Mouse (Mus musculus) telencephalon, adult 2 months (tissue): ENCODE data around the gene Epp13.
"Not testable (repeated sequence)": the region's sequence is repeated elsewhere in the genome, so short reads cannot be mapped to it uniquely, and the experiment has no call there.

Experiments used
- DNase-seq: peaks from one replicate; pipeline ENCODE4 v3.0.0-alpha.2; 2011; ENCODE audit warnings: low read depth, low spot score

Epp13 gene

GRCm38 (mm10) chr7:6252410-6252809 is at the start of gene Epp13:
Gene Epp13 (plus strand): TSS chr7:6252710.
- no peak for DNase-seq

DNA sequence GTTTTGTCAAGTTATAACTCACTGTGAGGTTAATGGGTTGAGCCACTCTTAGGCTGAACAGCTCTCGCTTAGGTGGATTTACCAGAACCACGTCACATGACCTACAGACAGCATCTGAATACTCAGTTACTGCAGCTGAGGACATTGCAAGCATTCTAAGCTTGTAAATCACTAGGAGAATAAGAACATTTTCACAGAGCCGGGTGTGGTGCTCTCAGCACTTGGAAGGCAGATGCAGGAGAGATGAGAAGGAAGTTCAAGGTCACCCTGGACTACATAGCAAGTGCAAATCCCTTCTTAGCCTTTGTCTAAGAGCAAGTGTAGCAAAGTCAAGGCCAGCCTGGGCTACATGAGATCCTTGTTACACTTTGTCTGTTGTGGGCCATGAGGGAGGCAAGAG is 48.3 kb upstream of the Epp13 start:
- DNase-seq, result no peak

DNA sequence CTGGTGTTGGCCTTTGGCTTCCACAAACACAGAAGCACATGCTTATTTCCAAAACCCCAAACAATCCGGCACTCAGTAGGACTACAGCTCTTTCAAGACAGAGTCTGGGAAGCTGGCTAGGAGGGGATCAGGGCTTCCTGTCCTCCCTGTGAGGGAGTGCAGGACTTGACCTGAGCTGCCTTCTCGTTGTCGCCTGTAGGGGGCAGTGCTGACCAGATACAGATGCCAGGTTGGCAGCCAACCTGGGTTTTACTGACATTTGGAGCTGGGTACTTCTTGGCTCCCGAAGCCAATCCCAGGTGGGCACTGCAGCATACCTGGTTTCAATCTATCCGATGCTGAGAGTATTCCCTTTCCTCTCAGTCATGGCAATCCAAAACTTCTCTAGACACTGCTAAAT is 39.4 kb upstream of the Epp13 start:
- DNase-seq, result no peak

- not testable (repeated sequence) for DNase-seq
Observed at GRCm38 (mm10) chr7:6214691-6215090, 37.8 kb upstream of the Epp13 start.

DNA sequence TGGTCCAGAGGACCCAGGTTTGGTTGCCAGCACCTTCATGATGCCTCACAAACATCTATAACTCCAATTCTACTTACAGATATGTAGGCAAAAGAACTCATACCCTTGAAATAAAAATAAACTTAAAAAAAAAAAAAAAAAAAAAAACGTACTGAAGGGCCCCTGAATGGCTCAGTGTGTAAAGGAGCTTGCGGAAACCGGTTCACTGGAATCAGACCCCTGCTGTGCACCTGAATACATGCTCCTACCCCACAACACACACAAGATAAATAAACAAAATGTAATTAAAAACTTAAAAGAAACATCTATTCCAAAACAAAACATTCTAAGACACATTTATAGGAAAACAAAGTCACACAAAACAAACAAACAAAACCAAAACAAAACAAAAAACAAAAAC is 32.4 kb upstream of the Epp13 start:
- DNase-seq, result no peak

GRCm38 (mm10) chr7:6221978-6222377 is 30.5 kb upstream of the Epp13 start, which contains the start of gene Zscan5b:
Gene Zscan5b (plus strand): TSS chr7:6222278.
- DNase-seq, result no peak

DNA sequence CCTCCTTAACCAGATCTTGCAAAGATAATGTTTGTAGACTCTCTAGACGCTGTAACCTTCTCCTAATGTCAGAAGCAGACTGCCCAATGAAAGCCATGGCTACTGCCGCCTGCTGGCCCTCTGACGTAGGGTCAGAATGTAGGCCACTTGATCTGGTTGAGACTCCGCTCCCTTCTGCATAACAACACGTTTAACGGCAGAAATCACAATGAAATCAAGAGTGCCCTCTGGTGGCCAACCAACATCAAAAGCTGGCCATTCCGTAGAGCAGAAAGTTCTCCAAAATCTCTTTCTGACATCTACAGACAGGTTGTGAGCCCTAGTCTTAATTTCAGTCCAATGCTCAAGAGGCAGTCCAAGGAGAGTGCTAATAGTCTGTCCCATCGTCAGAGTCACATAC is 24.0 kb upstream of the Epp13 start:
- DNase-seq, result peak; percentile 5

- DNase-seq, result no peak
Observed at GRCm38 (mm10) chr7:6239787-6240186, 12.7 kb upstream of the Epp13 start.

DNA sequence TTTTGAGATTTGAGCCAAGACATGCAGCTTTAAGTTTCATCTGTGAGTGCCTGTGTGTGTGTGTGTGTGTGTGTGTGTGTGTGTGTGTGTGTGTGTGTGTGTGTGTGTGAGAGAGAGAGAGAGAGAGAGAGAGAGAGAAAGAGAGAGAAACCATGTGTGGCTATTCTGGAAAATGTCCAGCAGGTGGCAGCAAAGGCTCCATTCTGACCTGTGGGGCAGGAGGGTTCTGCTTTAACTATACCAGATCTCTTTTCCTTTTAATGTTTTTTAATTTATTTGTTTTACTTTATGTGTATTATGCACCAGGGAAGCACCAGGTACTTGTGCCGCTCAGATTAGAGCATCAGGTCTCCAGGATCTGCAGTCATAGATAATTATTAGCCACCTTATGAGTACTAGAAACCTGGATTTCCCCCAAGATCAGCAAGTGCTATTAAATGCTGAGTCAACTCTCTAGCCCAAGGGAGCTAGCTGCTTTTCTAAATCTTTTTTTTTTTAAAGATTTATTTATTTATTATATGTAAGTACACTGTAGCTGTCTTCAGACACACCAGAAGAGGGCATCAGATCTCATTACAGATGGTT is 11.6 kb upstream of the Epp13 start:
- not testable (repeated sequence) for DNase-seq

- DNase-seq, result no peak
Observed at GRCm38 (mm10) chr7:6244361-6245292, 7.9 kb upstream of the Epp13 start.

DNA sequence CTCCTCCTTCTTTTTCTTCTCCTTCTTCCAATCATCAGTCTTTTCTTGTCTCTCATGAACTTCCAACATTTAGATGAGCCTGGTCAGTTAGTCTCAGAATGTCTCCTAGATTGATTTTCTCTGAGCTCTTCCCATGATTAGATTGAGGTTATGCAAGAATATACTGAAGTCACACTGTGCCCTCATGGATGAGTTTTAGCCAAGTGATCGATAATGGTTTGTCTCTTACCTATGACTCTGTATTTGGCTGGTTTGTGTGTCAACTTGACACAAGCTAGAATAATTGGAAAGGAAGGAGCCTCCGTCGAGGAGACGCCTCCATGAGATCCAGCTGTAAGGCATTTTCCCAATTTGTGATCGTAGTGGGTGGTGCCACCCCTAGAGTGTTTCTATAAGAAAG is 1.9 kb downstream of the Epp13 start:
- DNase-seq, result no peak

DNA sequence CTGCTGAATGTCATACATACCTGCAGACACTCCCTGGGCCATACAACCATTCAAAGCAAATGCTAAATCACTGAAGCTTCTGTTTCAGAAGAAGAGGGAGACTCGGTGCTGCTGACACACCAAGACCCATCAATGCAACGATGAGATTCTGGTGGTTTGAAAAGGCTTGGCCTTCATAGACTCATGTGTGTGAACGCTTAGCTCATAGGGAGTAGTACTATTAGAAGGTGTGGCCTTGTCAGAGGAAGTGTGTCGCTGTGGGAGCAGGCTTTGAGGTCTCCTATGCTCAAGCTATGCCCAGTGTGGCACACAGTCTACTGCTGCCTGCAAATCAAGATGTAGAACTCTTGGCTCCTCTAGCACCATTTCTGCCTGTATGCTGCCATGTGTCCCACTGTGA is 4.9 kb downstream of the Epp13 start:
- no peak for DNase-seq

- no peak for DNase-seq
Observed at GRCm38 (mm10) chr7:6258232-6259220, 6.0 kb downstream of the Epp13 start.

DNA sequence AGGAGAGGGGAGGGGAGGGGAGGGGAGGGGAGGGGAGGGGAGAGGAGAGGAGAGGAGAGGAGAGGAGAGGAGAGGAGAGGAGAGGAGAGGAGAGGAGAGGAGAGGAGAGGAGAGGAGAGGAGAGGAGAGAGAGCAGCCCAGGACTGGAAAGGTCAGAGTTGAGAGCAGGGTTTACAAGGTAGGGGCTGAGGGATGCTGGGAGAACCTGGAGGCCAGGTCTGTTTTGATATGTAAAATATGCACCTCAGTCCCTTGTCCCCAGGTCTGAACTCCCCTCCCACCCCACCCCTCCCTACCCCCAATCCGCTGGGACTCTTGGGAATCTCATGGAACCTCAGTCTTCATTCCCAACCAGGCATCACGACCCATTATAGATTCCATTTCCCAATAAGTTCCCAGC is 7.5 kb downstream of the Epp13 start:
- DNase-seq, result not testable (repeated sequence)

GRCm38 (mm10) chr7:6262120-6262519 is 9.6 kb downstream of the Epp13 start:
- no peak for DNase-seq

DNA sequence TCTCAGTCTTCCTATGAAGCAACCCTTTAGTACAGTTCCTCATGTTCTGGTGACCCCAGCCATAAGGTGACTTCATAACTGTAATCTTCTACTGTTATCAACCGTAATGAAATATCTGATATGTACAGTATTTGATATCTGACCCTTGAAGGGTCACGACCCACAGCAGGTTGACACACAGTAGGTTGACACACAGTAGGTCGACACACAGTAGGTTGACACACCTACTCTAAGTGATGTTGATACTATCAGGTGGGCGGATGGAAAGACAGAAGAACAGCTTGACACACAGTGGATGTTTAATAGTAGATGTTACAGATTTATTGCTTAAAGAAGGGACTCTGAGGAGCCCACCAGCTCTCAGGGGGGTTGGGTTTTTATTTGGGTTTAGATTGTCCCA is 10.5 kb downstream of the Epp13 start:
- no peak for DNase-seq

DNA sequence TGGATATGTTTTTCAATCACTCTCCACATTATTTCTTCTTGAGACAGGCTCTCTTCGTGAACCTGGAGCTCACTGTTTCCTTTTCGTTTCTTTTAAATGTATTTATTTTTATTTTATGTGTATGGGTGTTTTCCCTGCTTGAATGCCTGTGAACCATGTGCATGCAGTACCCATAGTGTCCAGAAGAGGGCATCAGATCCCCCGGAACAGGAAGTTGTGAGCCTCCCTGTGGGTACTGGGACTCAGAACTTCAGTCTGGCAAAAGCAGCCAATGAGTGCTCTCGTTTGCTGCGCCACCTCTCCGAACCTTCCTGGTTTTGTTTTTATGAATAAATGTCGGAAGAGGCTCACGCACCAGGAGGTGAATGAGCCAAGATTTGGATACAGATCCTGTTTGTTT is 13.2 kb downstream of the Epp13 start:
- DNase-seq, result no peak

DNA sequence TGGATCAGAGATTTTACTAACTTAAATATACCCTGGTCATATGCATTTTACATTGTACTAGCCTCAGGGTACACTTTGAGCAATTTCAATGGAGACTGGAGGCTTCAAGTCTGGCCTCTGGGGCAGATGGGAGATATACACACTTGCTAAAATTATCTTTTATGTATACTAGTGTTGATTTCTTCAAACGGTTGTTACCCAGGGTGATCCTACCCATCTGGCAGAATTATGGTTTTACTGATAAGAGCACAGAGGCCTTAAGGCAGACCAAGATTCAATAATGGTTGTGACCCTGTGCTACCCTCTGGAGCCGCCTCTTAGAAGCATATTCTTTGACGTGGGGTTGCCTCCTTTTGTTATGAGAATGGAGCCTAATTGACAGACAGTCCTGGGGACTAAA is 25.4 kb downstream of the Epp13 start:
- DNase-seq, result no peak

- DNase-seq, result peak; percentile 73
Observed at GRCm38 (mm10) chr7:6282749-6283148, 30.2 kb downstream of the Epp13 start.

DNA sequence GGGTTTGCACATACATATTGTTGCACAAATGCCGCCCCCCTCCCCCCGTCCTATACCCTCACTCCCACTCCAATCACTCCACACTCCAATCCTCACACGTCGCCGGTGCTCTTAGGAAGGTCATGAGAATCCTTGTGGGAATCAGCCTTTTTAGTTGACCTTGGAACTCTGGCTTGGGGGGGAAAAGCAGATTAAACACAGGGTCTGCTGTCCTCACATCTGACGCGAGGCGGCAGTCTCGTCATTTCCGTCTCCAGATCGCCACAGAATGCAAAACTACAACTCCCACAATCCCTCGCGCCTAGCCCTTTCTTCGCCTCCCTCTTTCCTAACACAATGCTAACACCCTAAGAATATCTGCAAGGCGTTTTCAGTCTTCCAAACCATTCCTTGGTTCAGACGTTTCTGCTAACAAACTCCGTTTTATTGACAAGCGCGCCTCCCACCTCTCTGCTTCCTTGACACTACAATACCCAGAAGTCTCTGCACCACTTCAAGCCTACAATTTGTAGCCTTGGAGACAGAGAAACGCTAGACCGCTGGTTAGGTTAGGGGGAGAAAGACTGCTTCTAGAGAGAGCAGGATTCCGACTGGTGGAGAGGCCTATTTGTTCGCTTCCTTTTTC is 31.1 kb downstream of the Epp13 start:
- DNase-seq, result peak; percentile 92

- no peak for DNase-seq
Observed at GRCm38 (mm10) chr7:6284442-6285012, 32.0 kb downstream of the Epp13 start.
